Mouse (Mus musculus) cerebellum, adult 18-20 months (tissue): ENCODE measurements around the gene Nin.

Source experiments
- DNase-seq, 2 experiments: peaks; one replicate each; pipeline ENCODE4 v3.0.0; 2021

Gene Nin

GRCm38 (mm10) chr12:70118721-70119345 is 5.3 kb upstream of the Nin start:
- peak; percentile 55 to 65 for DNase-seq

GRCm38 (mm10) chr12:70117146-70117545 is 3.6 kb upstream of the Nin start:
- DNase-seq = no peak

GRCm38 (mm10) chr12:70112090-70112383 is 1.5 kb downstream of the Nin start:
- no peak for DNase-seq

- peak; percentile 57 to 69 for DNase-seq
Observed at GRCm38 (mm10) chr12:70111367-70112089, 2.0 kb downstream of the Nin start.

GRCm38 (mm10) chr12:70111117-70111366 is 2.5 kb downstream of the Nin start:
- peak in 1 of 2 experiments; percentile 49 for DNase-seq

- peak in 1 of 2 experiments; percentile 18 for DNase-seq
Observed at GRCm38 (mm10) chr12:70110375-70111116, 3.0 kb downstream of the Nin start.

- DNase-seq = peak; percentile 24 to 32
Observed at GRCm38 (mm10) chr12:70109921-70110320, 3.6 kb downstream of the Nin start.

GRCm38 (mm10) chr12:70108104-70108503 is 5.4 kb downstream of the Nin start:
- DNase-seq = no peak

- DNase-seq = no peak
Observed at GRCm38 (mm10) chr12:70106508-70106907, 7.0 kb downstream of the Nin start.

GRCm38 (mm10) chr12:70105885-70106284 is 7.6 kb downstream of the Nin start:
- no peak for DNase-seq

GRCm38 (mm10) chr12:70104776-70105420 is 8.6 kb downstream of the Nin start:
- DNase-seq = no peak

GRCm38 (mm10) chr12:70104199-70104598 is 9.3 kb downstream of the Nin start:
- DNase-seq = no peak

GRCm38 (mm10) chr12:70103257-70103656 is 10.3 kb downstream of the Nin start:
- DNase-seq = no peak

- DNase-seq = no peak
Observed at GRCm38 (mm10) chr12:70102426-70102825, 11.1 kb downstream of the Nin start.

- no peak for DNase-seq
Observed at GRCm38 (mm10) chr12:70101823-70102222, 11.7 kb downstream of the Nin start.

GRCm38 (mm10) chr12:70097901-70098300 is 15.6 kb downstream of the Nin start:
- DNase-seq = no peak

GRCm38 (mm10) chr12:70097316-70097715 is 16.2 kb downstream of the Nin start:
- DNase-seq = no peak

- DNase-seq = no peak
Observed at GRCm38 (mm10) chr12:70093266-70093893, 20.1 kb downstream of the Nin start.

- no peak for DNase-seq
Observed at GRCm38 (mm10) chr12:70088297-70088696, 25.2 kb downstream of the Nin start.

GRCm38 (mm10) chr12:70085351-70085750 is 28.2 kb downstream of the Nin start:
- DNase-seq = no peak

- DNase-seq = no peak
Observed at GRCm38 (mm10) chr12:70084198-70084597, 29.3 kb downstream of the Nin start.

GRCm38 (mm10) chr12:70083737-70084136 is 29.8 kb downstream of the Nin start:
- no peak for DNase-seq

GRCm38 (mm10) chr12:70082935-70083532 is 30.5 kb downstream of the Nin start:
- DNase-seq = no peak
